Mouse (Mus musculus): ENCODE data around the gene Dll3.
"Not testable (repeated sequence)": the region's sequence is repeated elsewhere in the genome, so short reads cannot be mapped to it uniquely, and the experiment has no call there.

Gene Dll3

DNA sequence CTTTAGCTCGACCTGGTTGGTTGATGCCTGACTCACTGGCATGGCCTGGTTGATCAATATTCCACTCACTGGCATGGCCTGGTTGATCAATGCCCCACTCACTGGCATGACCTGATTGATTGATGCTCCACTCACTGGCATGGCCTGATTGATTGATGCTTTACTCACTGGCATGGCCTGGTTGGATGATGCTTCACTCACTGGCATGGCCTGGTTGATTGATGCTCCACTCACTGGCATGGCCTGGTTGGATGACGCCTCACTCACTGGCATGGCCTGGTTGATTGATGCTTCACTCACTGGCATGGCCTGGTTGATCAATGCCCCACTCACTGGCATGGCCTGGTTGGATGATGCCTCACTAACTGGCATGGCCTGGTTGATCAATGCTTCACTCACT, 58.1 kb downstream of the Dll3 start:
- DNase-seq = not testable (repeated sequence)
